Mouse (Mus musculus) hindbrain, embryonic 16.5 days (tissue): Measurements from ENCODE around the gene Setd1a. TPM values are rescaled to one million over a fixed set of nuclear protein-coding genes. Genes with fewer than 3 reads are reported as not detected.

Experiments
- ATAC-seq: fragments of 200-750 bp; cut with Nextera tagmentation; 2 replicates; pipeline ENCODE4 v1.8.0; 2017; ENCODE audit warnings: moderate TSS enrichment, moderate library complexity
- H3K27ac ChIP-seq: fragments of 300-500 bp; sonication (generic); 2 replicates; pipeline ENCODE4 v1.5.1; 2014; ENCODE audit warnings: low read depth, mild to moderate bottlenecking, control low read depth, low read length, moderate library complexity
- H3K27me3 ChIP-seq: fragments of 300-500 bp; sonication (generic); replicated peaks from 2 replicates; pipeline ENCODE4 v1.6.1; 2014; ENCODE audit warnings: low read length; ENCODE audit not compliant: control insufficient read depth, insufficient read depth
- H3K36me3 ChIP-seq: fragments of 300-500 bp; sonication (generic); 2 replicates; pipeline ENCODE4 v1.6.1; 2014; ENCODE audit warnings: mild to moderate bottlenecking, low read length, moderate library complexity, mixed read lengths; ENCODE audit not compliant: control insufficient read depth, insufficient read depth
- H3K4me1 ChIP-seq: fragments of 300-500 bp; sonication (generic); 2 replicates; pipeline ENCODE4 v1.6.1; 2014; ENCODE audit warnings: low read depth, low read length; ENCODE audit not compliant: control insufficient read depth, insufficient read depth
- H3K4me2 ChIP-seq: fragments of 300-500 bp; sonication (generic); 2 replicates; pipeline ENCODE4 v1.6.1; 2014; ENCODE audit warnings: mild to moderate bottlenecking, low read length, control low read depth, moderate library complexity
- H3K4me3 ChIP-seq: fragments of 300-500 bp; sonication (generic); 2 replicates; pipeline ENCODE4 v1.5.1; 2014; ENCODE audit warnings: mild to moderate bottlenecking, low read length, control low read depth, moderate library complexity
- H3K9ac ChIP-seq: fragments of 300-500 bp; sonication (generic); 2 replicates; pipeline ENCODE4 v1.6.1; 2014; ENCODE audit warnings: low read depth, mild to moderate bottlenecking, control low read depth, low read length, moderate library complexity
- H3K9me3 ChIP-seq: fragments of 300-500 bp; sonication (generic); 2 replicates; pipeline ENCODE4 v1.6.1; 2014; ENCODE audit warnings: mild to moderate bottlenecking, low read length, moderate library complexity; ENCODE audit not compliant: control insufficient read depth
- WGBS: fragments of 180-500 bp; shearing (Covaris S2); extraction: QIAGEN DNeasy Blood & Tissue Kit; methylation state at CpG from one replicate; pipeline ENCODE4 v1.1.7; 2014; 5-methylcytosine and 5-hydroxymethylcytosine counted together
- polyA plus RNA-seq: library from polyadenylated mRNA; unstranded; fragments of >200 nt; fragmentation: Nextera tagmentation; extraction: Ambion mirVana; gene quantifications from 2 replicates; pipeline ENCODE4 v1.2.1, GENCODE M21; 2015

The Setd1a gene
- polyA plus RNA-seq, 1 experiment from 2014 or later: 12.8 TPM

DNA sequence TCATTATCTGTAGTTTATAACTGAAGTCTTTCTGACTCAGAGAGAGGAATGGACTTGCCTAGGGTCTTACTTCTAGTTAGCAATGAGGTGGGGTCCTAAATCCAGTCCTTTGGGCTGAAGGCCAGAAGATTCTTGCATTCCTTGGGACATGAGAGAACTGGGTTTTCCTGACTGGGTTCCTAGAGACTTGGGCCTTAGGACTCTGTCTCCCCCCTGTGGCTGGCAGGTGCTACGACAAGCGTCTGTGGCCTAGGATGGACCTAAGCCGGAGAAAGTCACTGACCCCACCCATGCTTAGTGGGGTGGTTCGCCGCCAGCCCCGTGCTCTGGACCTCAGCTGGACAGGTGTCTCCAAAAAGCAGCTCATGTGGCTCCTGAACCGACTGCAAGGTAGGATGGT, 15.4 kb upstream of the Setd1a start:
- ATAC-seq: no peak
- Histone ChIP-seq H3K27me3 (no peaks in the 10 kb centered on the region), H3K9ac (no peak overlapping the region), H3K27ac (no peak overlapping the region), H3K4me2 (no peak overlapping the region), H3K4me3 (no peak overlapping the region), H3K4me1 (no peaks in the 10 kb centered on the region; the same call in 1 of the 2 replicates), H3K9me3 (no peaks in the 10 kb centered on the region), H3K36me3 (peaks cover 25% of the 10 kb centered on the region)
- 41% methylated on average over 7 of the region's 7 CpGs for WGBS

DNA sequence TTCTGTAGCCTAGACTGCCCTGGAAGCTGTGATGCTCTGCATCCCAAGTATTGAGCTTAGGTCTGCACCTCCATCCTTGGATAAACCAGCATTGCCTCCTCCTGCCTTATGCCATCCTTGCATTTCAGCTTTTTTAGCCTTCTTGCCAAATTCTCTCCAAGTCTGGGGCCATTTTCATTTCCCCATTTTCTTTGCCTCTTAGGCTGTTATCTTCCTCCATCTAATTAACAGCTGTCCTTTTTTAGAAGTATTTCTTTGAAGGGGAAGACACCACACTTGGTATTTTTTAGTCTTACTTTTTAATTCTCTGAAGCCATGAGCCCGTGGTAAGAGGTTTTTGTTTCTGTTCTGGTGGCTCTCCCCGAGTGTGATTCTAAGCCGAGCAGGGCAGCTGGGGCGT, 12.8 kb upstream of the Setd1a start:
- H3K4me1 ChIP-seq: peaks cover 3% of the 10 kb centered on the region
- H3K4me2 ChIP-seq: no peak overlapping the region
- no peak overlapping the region for H3K4me3 ChIP-seq
- peaks cover 30% of the 10 kb centered on the region for H3K36me3 ChIP-seq
- ATAC-seq: no peak
- H3K27me3 ChIP-seq: no peaks in the 10 kb centered on the region
- no peak overlapping the region for H3K27ac ChIP-seq
- H3K9me3 ChIP-seq: no peaks in the 10 kb centered on the region
- 96% methylated on average over 4 of the region's 4 CpGs for WGBS
- H3K9ac ChIP-seq: no peak overlapping the region

DNA sequence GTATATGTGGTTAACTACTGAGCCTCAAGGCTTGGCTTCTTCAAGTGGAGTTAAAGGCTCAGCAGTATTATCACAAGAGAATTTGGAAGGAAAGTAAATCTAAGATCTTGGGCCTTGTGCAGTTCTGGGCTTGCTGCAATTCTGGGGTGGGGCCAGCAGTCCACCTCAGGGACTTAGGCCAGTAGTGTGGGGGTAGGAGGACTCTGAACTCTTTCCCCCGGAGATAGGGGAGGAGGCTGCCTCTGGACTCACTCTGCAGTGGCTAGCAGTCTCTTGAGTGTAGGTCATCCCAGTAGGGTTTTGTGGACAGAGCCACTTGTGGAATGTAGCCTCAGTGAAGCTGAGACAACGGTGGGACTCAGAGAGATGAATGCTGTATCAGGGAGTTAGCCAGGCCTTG, 10.7 kb upstream of the Setd1a start:
- ATAC-seq: no peak
- Histone ChIP-seq H3K27ac (no peak overlapping the region), H3K36me3 (peaks cover 30% of the 10 kb centered on the region), H3K9ac (no peak overlapping the region), H3K4me2 (no peak overlapping the region), H3K9me3 (no peaks in the 10 kb centered on the region), H3K4me1 (peaks cover 21% of the 10 kb centered on the region), H3K4me3 (no peak overlapping the region), H3K27me3 (no peaks in the 10 kb centered on the region)
- 95% methylated on average over 2 of the region's 2 CpGs for WGBS

DNA sequence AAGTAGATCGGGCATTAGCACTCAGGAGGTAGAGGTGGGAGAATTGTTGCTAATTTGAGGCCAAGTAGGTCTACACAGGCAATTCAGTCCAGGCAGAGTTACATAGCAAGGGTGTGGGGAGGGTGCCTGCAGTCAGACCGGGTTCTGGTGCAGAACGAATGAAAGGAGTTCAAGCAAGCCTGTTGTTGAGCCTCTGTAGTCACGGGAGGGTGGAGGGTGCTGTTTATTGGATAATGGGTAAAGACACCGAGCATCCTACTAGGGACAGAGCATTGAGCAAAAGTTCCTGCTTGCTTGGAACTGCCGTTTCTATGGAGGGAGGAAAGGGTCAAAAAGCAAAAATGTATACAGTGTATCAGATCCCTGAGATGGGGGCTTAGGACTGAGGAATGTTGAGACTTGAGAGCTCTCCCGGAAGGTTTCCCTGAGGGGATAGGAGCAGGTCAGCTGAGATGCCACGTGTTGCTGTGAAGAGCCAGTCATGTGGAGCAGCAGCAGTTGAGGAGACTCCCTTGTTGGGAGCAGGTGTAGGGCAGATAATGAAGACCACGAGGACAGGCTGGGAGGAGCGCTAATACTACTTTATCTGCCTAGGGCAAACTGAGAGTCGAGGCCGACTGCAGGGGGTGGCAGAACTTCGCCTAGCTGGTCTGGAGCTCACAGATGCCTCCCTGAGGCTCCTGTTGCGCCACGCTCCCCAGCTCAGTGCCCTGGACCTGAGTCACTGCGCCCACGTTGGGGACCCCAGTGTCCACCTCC, 9.4 kb upstream of the Setd1a start:
- H3K27me3 ChIP-seq: no peaks in the 10 kb centered on the region
- H3K4me1 ChIP-seq: peaks cover 23% of the 10 kb centered on the region
- H3K36me3 ChIP-seq: peaks cover 30% of the 10 kb centered on the region
- no peak overlapping the region for H3K27ac ChIP-seq
- H3K4me3 ChIP-seq: no peak overlapping the region
- H3K9ac ChIP-seq: no peak overlapping the region
- WGBS: 76% methylated on average over 17 of the region's 17 CpGs
- no peaks in the 10 kb centered on the region for H3K9me3 ChIP-seq
- ATAC-seq: no peak
- no peak overlapping the region for H3K4me2 ChIP-seq

DNA sequence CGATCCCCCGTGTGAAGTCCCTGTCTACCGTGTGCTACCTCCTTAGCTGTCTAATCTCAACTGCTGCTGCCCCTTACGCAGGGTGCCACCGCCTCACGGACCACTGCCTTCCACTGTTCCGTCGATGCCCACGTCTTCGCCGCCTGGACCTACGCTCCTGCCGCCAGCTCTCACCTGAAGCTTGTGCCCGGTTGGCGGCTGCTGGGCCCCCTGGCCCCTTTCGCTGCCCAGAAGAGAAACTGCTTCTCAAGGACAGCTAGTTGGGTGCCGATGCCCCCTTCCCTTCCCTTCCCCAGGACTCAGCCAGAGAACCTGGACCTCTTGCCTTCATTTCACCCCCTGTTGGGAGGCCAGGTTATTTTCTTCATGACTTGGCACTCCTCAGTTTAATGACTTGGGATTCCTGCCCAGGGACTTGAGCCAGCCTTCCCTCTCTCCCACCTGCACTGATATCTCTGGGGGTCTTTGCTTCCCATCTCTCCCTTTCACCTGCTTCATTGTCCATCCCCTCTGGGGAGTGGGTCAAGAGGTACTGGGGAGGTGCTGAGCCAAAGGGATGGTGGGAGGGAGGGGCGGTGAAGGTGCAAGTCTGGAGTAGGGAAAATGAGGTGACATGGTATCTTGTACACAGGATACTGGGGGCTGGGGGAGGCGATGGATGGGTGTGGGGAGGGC, 8.7 kb upstream of the Setd1a start:
- no peak for ATAC-seq
- H3K9me3 ChIP-seq: no peaks in the 10 kb centered on the region
- no peak overlapping the region for H3K4me3 ChIP-seq
- WGBS: 92% methylated on average over 19 of the region's 19 CpGs
- no peaks in the 10 kb centered on the region for H3K27me3 ChIP-seq
- H3K36me3 ChIP-seq: peaks cover 26% of the 10 kb centered on the region
- H3K4me1 ChIP-seq: peaks cover 23% of the 10 kb centered on the region
- 0 out of 2 replicates have a peak overlapping the region, but pooled peaks have one; percentile 6 for H3K9ac ChIP-seq
- no peak overlapping the region for H3K4me2 ChIP-seq
- no peak overlapping the region for H3K27ac ChIP-seq

DNA sequence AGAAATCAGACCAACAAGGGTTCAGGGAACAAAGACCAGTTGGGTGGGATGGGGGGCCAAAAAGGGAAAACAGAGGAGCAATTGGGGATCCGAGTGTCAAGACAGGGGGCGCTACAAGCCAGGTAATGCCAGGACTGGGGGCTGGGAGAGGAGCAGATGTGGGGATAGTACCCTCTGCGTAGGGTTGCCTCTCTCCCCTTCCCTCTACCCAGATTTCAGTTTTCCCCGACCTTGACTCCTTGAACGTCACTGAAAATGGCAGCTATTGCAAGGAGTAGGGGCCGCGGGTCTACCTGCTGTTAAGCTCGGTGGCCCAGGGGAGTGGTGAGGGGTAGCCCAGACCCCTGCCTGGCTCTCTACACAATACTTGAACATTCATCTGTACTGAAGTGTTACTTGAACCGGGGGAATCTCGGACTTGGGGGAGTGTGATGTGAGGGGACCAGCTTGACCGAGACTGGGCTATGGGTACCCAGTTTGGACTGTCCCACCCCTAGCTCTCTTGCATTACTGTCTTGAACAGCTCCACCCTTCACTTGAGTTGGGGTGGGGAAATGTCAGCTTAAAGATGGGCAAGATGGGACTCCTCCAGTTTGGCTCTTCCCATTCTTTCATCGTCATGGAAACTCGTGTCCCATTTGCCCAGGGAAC, 8.0 kb upstream of the Setd1a start:
- Histone ChIP-seq H3K4me2 (peak overlapping the region; percentile 20; the same call in 1 of the 2 replicates), H3K4me1 (peaks cover 23% of the 10 kb centered on the region), H3K27me3 (no peaks in the 10 kb centered on the region), H3K36me3 (peaks cover 22% of the 10 kb centered on the region), H3K4me3 (no peak overlapping the region), H3K9ac (no peak overlapping the region), H3K9me3 (no peaks in the 10 kb centered on the region), H3K27ac (peak overlapping the region; percentile 49; the same call in 1 of the 2 replicates)
- WGBS: 49% methylated on average over 13 of the region's 13 CpGs
- no peak for ATAC-seq

DNA sequence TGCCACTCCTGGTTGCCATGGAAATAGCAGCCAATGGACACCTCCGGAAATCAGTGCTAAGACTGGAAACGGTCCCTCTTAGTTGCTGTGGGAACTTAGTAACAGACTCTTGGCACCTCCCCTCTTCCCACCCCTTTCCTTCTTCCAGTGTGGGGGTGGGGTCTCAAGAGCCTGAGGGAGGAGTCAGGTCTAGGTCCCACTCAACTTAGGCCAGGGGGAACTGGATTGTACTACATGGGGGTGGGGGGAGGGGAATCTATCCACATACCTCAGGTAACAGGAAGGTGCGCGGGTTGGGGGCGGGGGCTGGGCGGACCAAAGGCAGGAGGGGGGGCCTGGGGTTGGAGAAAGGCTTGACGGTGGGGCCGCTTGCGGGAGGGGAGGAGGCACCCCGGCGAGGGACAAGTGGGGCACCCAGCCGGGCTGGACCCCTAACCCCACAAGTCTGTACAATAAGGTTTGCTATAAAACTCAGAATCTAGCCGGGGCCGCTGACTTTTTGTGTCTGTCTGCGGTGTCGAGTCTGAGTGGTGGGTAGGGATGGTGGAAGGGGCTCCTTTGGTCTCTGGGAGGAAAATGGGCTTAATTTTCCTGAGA, 7.4 kb upstream of the Setd1a start:
- H3K9ac ChIP-seq: peak overlapping the region; percentile 68
- peaks cover 18% of the 10 kb centered on the region for H3K36me3 ChIP-seq
- H3K27me3 ChIP-seq: no peaks in the 10 kb centered on the region
- H3K9me3 ChIP-seq: no peaks in the 10 kb centered on the region
- peak overlapping the region; percentile 50 for H3K4me3 ChIP-seq
- peaks cover 23% of the 10 kb centered on the region for H3K4me1 ChIP-seq
- H3K27ac ChIP-seq: peak overlapping the region; percentile 81
- under 1% methylated on average over 16 of the region's 16 CpGs for WGBS
- ATAC-seq: peak; percentile 91
- H3K4me2 ChIP-seq: peak overlapping the region; percentile 68

DNA sequence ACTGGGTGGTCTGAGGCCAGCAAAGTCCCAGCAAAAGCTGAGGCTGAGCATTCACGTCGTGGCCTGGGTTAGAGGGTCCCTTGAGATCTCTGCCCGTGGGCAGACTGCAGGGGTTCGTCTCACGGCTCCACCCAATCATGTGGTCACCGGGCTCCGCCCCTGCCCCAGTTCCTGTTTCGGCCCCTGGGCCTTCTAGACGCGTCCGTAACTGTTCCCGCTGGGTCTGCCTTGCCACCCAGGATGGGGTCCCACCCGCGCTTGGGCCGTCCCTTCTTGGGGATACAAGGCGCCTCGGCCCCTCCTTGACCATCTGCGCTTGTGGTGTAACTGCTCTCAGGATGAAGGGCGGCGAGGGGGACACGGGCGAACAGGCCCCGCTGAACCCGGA, 6.8 kb upstream of the Setd1a start, which contains the start of gene Orai3:
TSS of gene Orai3 (plus strand) at position 165 of the 388 bp plus-strand sequence.
- Histone ChIP-seq H3K4me2 (peak within 1 kb of the TSS; percentile 68), H3K9ac (peak within 1 kb of the TSS; percentile 68), H3K27me3 (no peaks in the 10 kb centered on the region), H3K9me3 (no peaks in the 10 kb centered on the region), H3K4me3 (peak within 1 kb of the TSS; percentile 50), H3K4me1 (peaks cover 23% of the 10 kb centered on the region), H3K36me3 (peaks cover 15% of the 10 kb centered on the region), H3K27ac (peak within 1 kb of the TSS; percentile 81)
- peak; percentile 57 for ATAC-seq
- WGBS: 0% methylated on average over 24 of the region's 24 CpGs
